Mouse (Mus musculus) heart, embryonic 10.5 days (tissue): ENCODE results near the gene Khk. TPM values are rescaled to one million over a fixed set of nuclear protein-coding genes. Genes with fewer than 3 reads are reported as not detected.
A peak's percentile ranks its signal among the peaks of the same experiment; 100 is the strongest.

Experiments used
- DNase-seq: peaks from one replicate; pipeline ENCODE4 v3.0.0-alpha.2; 2017; ENCODE audit warnings: low spot score
- H3K27ac ChIP-seq: fragments of 300-500 bp; sonication (generic); 2 replicates; pipeline ENCODE4 v1.5.1; 2016; ENCODE audit warnings: mild to moderate bottlenecking
- H3K27me3 ChIP-seq: fragments of 300-500 bp; sonication (generic); 2 replicates; pipeline ENCODE4 v1.6.1; 2016; ENCODE audit warnings: mild to moderate bottlenecking; ENCODE audit not compliant: poor library complexity, insufficient read depth, severe bottlenecking
- H3K36me3 ChIP-seq: fragments of 300-500 bp; sonication (generic); 2 replicates; pipeline ENCODE4 v1.6.1; 2016; ENCODE audit warnings: mild to moderate bottlenecking, moderate library complexity
- H3K4me1 ChIP-seq: fragments of 300-500 bp; sonication (generic); 2 replicates; pipeline ENCODE4 v1.6.1; 2016; ENCODE audit warnings: mild to moderate bottlenecking
- H3K4me3 ChIP-seq: fragments of 300-500 bp; sonication (generic); 2 replicates; pipeline ENCODE4 v1.5.1; 2016; ENCODE audit warnings: mild to moderate bottlenecking, moderate library complexity
- H3K9me3 ChIP-seq: fragments of 300-500 bp; sonication (generic); 2 replicates; pipeline ENCODE4 v1.6.1; 2016; ENCODE audit warnings: mild to moderate bottlenecking, moderate library complexity
- WGBS: fragments of 180-500 bp; shearing (Covaris S2); methylation state at CpG from one replicate; pipeline ENCODE4 v1.1.7; 2016; 5-methylcytosine and 5-hydroxymethylcytosine counted together
- polyA plus RNA-seq: library from polyadenylated mRNA; unstranded; fragments of >200 nt; fragmentation: Nextera tagmentation; extraction: Ambion mirVana; gene quantifications from 2 replicates; pipeline ENCODE4 v1.2.1, GENCODE M21; 2016

Gene Khk
- polyA plus RNA-seq, 1 experiment from 2014 or later: 14.5 TPM

- 34% methylated on average over 7 of the region's 7 CpGs for WGBS
- Histone ChIP-seq H3K9me3 (no peaks in the 10 kb centered on the region), H3K27me3 (peaks cover 8% of the 10 kb centered on the region; the same call in 1 of the 2 replicates), H3K27ac (no peak overlapping the region), H3K4me3 (peak overlapping the region; percentile 42), H3K4me1 (peaks cover 13% of the 10 kb centered on the region), H3K36me3 (no peaks in the 10 kb centered on the region)
- DNase-seq: no peak
Observed at GRCm38 (mm10) chr5:30927945-30928529, 6.8 kb downstream of the Khk start.

- Histone ChIP-seq H3K27me3 (no peaks in the 10 kb centered on the region; the same call in 1 of the 2 replicates), H3K27ac (no peak overlapping the region), H3K4me3 (no peak overlapping the region), H3K4me1 (peaks cover 5% of the 10 kb centered on the region; the same call in 1 of the 2 replicates), H3K9me3 (no peaks in the 10 kb centered on the region), H3K36me3 (no peaks in the 10 kb centered on the region)
- WGBS: 51% methylated on average over 4 of the region's 4 CpGs
- DNase-seq: no peak
Observed at GRCm38 (mm10) chr5:30930121-30930520, 8.9 kb downstream of the Khk start.

- DNase-seq: no peak
- peaks cover 5% of the 10 kb centered on the region; the same call in 1 of the 2 replicates for H3K4me1 ChIP-seq
- no peaks in the 10 kb centered on the region for H3K9me3 ChIP-seq
- H3K27ac ChIP-seq: no peak overlapping the region
- H3K36me3 ChIP-seq: no peaks in the 10 kb centered on the region
- no peaks in the 10 kb centered on the region; the same call in 1 of the 2 replicates for H3K27me3 ChIP-seq
- H3K4me3 ChIP-seq: no peak overlapping the region
- WGBS: 78% methylated on average over 6 of the region's 6 CpGs
Observed at GRCm38 (mm10) chr5:30930846-30931245, 9.6 kb downstream of the Khk start.

GRCm38 (mm10) chr5:30931378-30931777 is 10.1 kb downstream of the Khk start:
- Histone ChIP-seq H3K4me1 (peaks cover 5% of the 10 kb centered on the region; the same call in 1 of the 2 replicates), H3K27ac (no peak overlapping the region), H3K36me3 (no peaks in the 10 kb centered on the region), H3K27me3 (no peaks in the 10 kb centered on the region; the same call in 1 of the 2 replicates), H3K4me3 (no peak overlapping the region), H3K9me3 (no peaks in the 10 kb centered on the region)
- WGBS: 66% methylated on average over 4 of the region's 4 CpGs
- no peak for DNase-seq

- no peak for DNase-seq
- peaks cover 5% of the 10 kb centered on the region; the same call in 1 of the 2 replicates for H3K4me1 ChIP-seq
- 70% methylated on average over 5 of the region's 5 CpGs for WGBS
- H3K9me3 ChIP-seq: no peaks in the 10 kb centered on the region
- H3K27me3 ChIP-seq: no peaks in the 10 kb centered on the region; the same call in 1 of the 2 replicates
- no peak overlapping the region for H3K4me3 ChIP-seq
- no peaks in the 10 kb centered on the region for H3K36me3 ChIP-seq
- H3K27ac ChIP-seq: no peak overlapping the region
Observed at GRCm38 (mm10) chr5:30933705-30934104, 12.5 kb downstream of the Khk start.

- Histone ChIP-seq H3K9me3 (no peaks in the 10 kb centered on the region), H3K4me3 (no peak overlapping the region), H3K27ac (no peak overlapping the region), H3K4me1 (peaks cover 5% of the 10 kb centered on the region; the same call in 1 of the 2 replicates), H3K27me3 (no peaks in the 10 kb centered on the region; the same call in 1 of the 2 replicates), H3K36me3 (no peaks in the 10 kb centered on the region)
- DNase-seq: no peak
- 88% methylated on average over 5 of the region's 5 CpGs for WGBS
Observed at GRCm38 (mm10) chr5:30934725-30935461, 13.7 kb downstream of the Khk start.

GRCm38 (mm10) chr5:30943004-30943403 is 21.8 kb downstream of the Khk start:
- 95% methylated on average over 2 of the region's 2 CpGs for WGBS
- H3K27ac ChIP-seq: no peak overlapping the region
- H3K36me3 ChIP-seq: no peaks in the 10 kb centered on the region
- peaks cover 20% of the 10 kb centered on the region for H3K27me3 ChIP-seq
- peaks cover 9% of the 10 kb centered on the region; the same call in 1 of the 2 replicates for H3K4me1 ChIP-seq
- no peak for DNase-seq
- no peaks in the 10 kb centered on the region for H3K9me3 ChIP-seq
- H3K4me3 ChIP-seq: no peak overlapping the region

- Histone ChIP-seq H3K9me3 (no peaks in the 10 kb centered on the region), H3K27ac (no peak overlapping the region), H3K27me3 (peaks cover 20% of the 10 kb centered on the region), H3K4me1 (peaks cover 17% of the 10 kb centered on the region), H3K4me3 (no peak overlapping the region), H3K36me3 (no peaks in the 10 kb centered on the region)
- WGBS: 85% methylated on average over 6 of the region's 6 CpGs
- DNase-seq: no peak
Observed at GRCm38 (mm10) chr5:30944344-30944743, 23.1 kb downstream of the Khk start.

- Histone ChIP-seq H3K27ac (peak within 1 kb of the TSS; percentile 84), H3K4me1 (peaks cover 21% of the 10 kb centered on the region), H3K4me3 (peak within 1 kb of the TSS; percentile 66), H3K27me3 (peaks cover 20% of the 10 kb centered on the region), H3K9me3 (no peaks in the 10 kb centered on the region), H3K36me3 (no peaks in the 10 kb centered on the region)
- peak; percentile 81 for DNase-seq
- 5% methylated on average over 44 of the region's 44 CpGs for WGBS
Observed at GRCm38 (mm10) chr5:30944956-30945781, 23.9 kb downstream of the Khk start, which contains the start of gene Cgref1. Gene Cgref1 (minus strand): TSS chr5:30945591.

- Histone ChIP-seq H3K27me3 (peaks cover 20% of the 10 kb centered on the region), H3K9me3 (no peaks in the 10 kb centered on the region), H3K4me1 (peaks cover 25% of the 10 kb centered on the region), H3K36me3 (peaks cover 18% of the 10 kb centered on the region), H3K27ac (no peak overlapping the region), H3K4me3 (no peak overlapping the region)
- WGBS: 78% methylated on average over 5 of the region's 5 CpGs
- DNase-seq: no peak
Observed at GRCm38 (mm10) chr5:30948620-30949019, 27.4 kb downstream of the Khk start.

GRCm38 (mm10) chr5:30949654-30950326 is 28.6 kb downstream of the Khk start:
- H3K4me3 ChIP-seq: peak overlapping the region; percentile 73
- peak; percentile 97 for DNase-seq

GRCm38 (mm10) chr5:30950451-30950850 is 29.2 kb downstream of the Khk start:
- peak overlapping the region; percentile 73 for H3K4me3 ChIP-seq
- peaks cover 6% of the 10 kb centered on the region; the same call in 1 of the 2 replicates for H3K27me3 ChIP-seq
- no peaks in the 10 kb centered on the region for H3K9me3 ChIP-seq
- no peak for DNase-seq
- peaks cover 18% of the 10 kb centered on the region for H3K4me1 ChIP-seq
- H3K27ac ChIP-seq: 0 out of 2 replicates have a peak overlapping the region, but pooled peaks have one; percentile 77
- peaks cover 37% of the 10 kb centered on the region for H3K36me3 ChIP-seq
- 66% methylated on average over 4 of the region's 4 CpGs for WGBS

More at GRCm38 (mm10) chr5:30949654-30950326, 28.6 kb downstream of the Khk start:
- H3K36me3 ChIP-seq: peaks cover 30% of the 10 kb centered on the region
- peak overlapping the region; percentile 77 for H3K27ac ChIP-seq
- under 1% methylated on average over 31 of the region's 31 CpGs for WGBS
- H3K27me3 ChIP-seq: peaks cover 13% of the 10 kb centered on the region
- peaks cover 25% of the 10 kb centered on the region for H3K4me1 ChIP-seq
- H3K9me3 ChIP-seq: no peaks in the 10 kb centered on the region
